Mouse (Mus musculus) bone marrow macrophage, adult 2 months (primary cell): ENCODE data around the gene Tigit.

Experiments
- CTCF ChIP-seq: IDR thresholded peaks from 2 replicates; pipeline ENCODE4 v1.5.1; 2012; ENCODE audit warnings: low read depth, mild to moderate bottlenecking, low read length, moderate library complexity
- POLR2A ChIP-seq: IDR thresholded peaks from 2 replicates; pipeline ENCODE4 v1.6.1; 2012; ENCODE audit warnings: mild to moderate bottlenecking, low read depth, low read length, borderline replicate concordance

DNA sequence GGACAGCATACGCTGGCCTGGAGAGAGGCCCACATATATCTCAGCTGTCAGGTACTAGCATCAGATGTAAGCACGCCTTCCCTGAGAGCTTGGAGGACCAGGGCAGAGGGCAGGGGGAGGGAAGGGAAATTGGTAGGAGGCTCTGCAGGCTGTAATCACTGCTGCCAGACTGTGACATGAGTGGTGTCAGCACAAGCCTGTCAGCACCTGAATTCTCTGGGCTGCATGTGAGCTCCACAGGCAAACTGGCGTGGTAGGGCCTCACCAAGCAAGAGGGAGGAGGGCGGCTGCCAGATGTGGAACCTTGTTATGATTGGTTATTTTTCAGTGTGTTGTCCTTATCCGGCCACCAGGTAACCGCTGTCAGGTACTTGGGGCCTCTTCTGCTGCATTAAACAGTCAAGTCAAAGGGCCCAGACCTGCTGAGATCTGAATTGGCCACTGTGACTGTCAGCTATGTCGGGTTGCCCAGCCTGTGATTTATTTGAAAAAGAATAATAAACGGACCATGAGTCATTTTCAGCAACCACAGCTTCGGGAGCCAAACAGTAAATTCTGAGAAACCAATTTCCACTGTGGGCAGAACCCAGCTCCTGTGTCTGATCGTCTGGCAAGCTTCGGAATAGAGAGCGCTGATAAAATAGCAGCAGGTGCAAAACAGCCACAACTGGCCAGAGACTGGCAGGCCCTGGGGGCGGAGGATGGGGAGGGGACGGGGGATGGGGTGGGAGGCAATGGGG is 38.0 kb upstream of the Tigit start:
- TF ChIP-seq CTCF (no peak), POLR2A (no peak)
